Mouse (Mus musculus) macrophage (primary cell): ENCODE results near the gene Fbxw10. TPM values are rescaled to one million over a fixed set of nuclear protein-coding genes. Genes with fewer than 3 reads are reported as not detected.

Experiments used
- H3K27ac ChIP-seq: fragments of 350-480 bp; formaldehyde crosslinking; 2 replicates; pipeline ENCODE4 v1.9.0; 2021
- H3K36me3 ChIP-seq: fragments of 350-480 bp; formaldehyde crosslinking; 2 replicates; pipeline ENCODE4 v1.9.0; 2021; ENCODE audit errors: inconsistent target
- H3K4me3 ChIP-seq: fragments of 350-480 bp; formaldehyde crosslinking; 2 replicates; pipeline ENCODE4 v1.9.0; 2021; ENCODE audit errors: inconsistent target
- H3K79me2 ChIP-seq: fragments of 350-480 bp; formaldehyde crosslinking; 2 replicates; pipeline ENCODE4 v1.9.0; 2021; ENCODE audit errors: inconsistent target
- WGBS: methylation state at CpG from one replicate; pipeline ENCODE4 v1.1.7; 2026; ENCODE audit warnings: inconsistent platforms; ENCODE audit not compliant: missing documents; 5-methylcytosine and 5-hydroxymethylcytosine counted together
- polyA plus RNA-seq: library from polyadenylated mRNA; stranded (reverse); fragments of 250-400 nt; gene quantifications from 3 replicates; pipeline ENCODE4 v1.2.4, GENCODE M21; 2018; ENCODE audit warnings: inconsistent platforms

The Fbxw10 gene
- polyA plus RNA-seq, 1 experiment from 2014 or later = 1.5 TPM

GRCm38 (mm10) chr11:62909720-62910306 is 62.9 kb downstream of the Fbxw10 start:
- WGBS = 79% methylated on average over 3 of the region's 3 CpGs
- no peaks in the 10 kb centered on the region for H3K36me3 ChIP-seq
- no peak overlapping the region for H3K27ac ChIP-seq
- no peaks in the 10 kb centered on the region for H3K79me2 ChIP-seq
- no peak overlapping the region for H3K4me3 ChIP-seq

DNA sequence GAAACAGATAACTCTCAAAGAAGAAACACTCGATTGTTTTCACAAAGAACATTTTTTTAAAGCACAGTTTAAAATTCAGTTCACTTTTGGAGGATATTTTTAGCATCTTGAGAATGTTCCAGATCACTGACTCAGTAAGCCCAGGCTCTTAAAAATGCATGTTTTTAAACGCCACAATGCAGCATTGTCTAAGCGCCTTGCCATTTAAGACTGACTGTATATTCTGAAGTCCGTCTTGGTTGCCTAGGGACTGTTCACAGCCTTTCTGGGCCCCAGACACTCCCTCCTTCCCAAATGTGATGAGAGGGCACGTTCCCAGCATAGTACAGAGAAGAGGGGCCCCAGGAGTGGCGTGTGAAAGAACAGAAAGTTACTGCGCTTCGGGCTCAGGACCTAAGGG is 64.5 kb downstream of the Fbxw10 start:
- WGBS = 78% methylated on average over 8 of the region's 8 CpGs
- Histone ChIP-seq H3K27ac (no peak overlapping the region), H3K79me2 (no peaks in the 10 kb centered on the region), H3K4me3 (no peak overlapping the region), H3K36me3 (no peaks in the 10 kb centered on the region)

GRCm38 (mm10) chr11:62913141-62913540 is 66.3 kb downstream of the Fbxw10 start:
- H3K4me3 ChIP-seq = no peak overlapping the region
- no peaks in the 10 kb centered on the region for H3K36me3 ChIP-seq
- H3K79me2 ChIP-seq = no peaks in the 10 kb centered on the region
- no peak overlapping the region for H3K27ac ChIP-seq
- 88% methylated on average over 2 of the region's 2 CpGs for WGBS

DNA sequence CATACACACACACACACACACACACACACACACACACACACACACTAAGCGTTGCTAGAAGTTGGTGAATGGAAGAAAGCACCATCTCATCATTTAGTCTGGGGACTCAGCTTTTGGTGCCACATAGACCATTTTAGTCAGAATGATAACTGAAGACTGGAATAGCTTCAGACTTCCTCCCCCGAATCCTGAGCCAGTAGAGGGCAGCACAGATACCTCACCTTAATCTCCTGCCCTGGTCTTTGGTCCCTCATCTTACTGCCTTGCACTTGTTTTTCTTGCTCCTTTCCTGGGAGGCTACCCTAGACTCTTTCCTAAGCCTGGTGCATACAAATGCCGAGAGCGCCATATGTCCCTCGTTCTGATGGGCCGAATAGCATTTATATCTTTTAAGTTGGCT is 67.7 kb downstream of the Fbxw10 start:
- H3K79me2 ChIP-seq = no peaks in the 10 kb centered on the region
- H3K36me3 ChIP-seq = no peaks in the 10 kb centered on the region
- H3K4me3 ChIP-seq = no peak overlapping the region
- H3K27ac ChIP-seq = no peak overlapping the region
- 59% methylated on average over 6 of the region's 6 CpGs for WGBS

- H3K36me3 ChIP-seq = no peaks in the 10 kb centered on the region
- H3K4me3 ChIP-seq = no peak overlapping the region
- WGBS = 23% methylated on average over 2 of the region's 2 CpGs
- H3K79me2 ChIP-seq = no peaks in the 10 kb centered on the region
- H3K27ac ChIP-seq = no peak overlapping the region
Observed at GRCm38 (mm10) chr11:62915486-62915885, 68.6 kb downstream of the Fbxw10 start.

DNA sequence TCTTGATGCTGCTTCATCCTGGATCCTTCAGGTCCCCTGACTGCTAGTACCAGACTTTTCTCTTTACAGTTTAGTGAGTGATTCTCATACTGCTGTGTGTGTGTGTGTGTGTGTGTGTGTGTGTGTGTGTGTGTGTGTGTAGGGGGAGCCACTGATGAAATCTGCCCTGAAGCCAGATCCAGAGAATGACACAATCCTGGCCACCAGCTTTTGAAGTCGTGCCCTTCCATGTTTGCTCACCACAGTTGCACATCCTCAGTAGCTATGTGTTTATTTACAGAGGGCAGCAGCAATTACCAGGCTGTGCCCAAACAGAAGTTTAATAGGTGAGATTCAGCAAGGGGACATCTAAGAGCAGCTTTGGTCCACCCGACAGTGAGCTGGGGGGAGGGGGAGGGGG is 69.9 kb downstream of the Fbxw10 start:
- Histone ChIP-seq H3K79me2 (no peaks in the 10 kb centered on the region), H3K36me3 (no peaks in the 10 kb centered on the region), H3K4me3 (no peak overlapping the region), H3K27ac (no peak overlapping the region)
- WGBS = 12% methylated on average over 2 of the region's 2 CpGs

DNA sequence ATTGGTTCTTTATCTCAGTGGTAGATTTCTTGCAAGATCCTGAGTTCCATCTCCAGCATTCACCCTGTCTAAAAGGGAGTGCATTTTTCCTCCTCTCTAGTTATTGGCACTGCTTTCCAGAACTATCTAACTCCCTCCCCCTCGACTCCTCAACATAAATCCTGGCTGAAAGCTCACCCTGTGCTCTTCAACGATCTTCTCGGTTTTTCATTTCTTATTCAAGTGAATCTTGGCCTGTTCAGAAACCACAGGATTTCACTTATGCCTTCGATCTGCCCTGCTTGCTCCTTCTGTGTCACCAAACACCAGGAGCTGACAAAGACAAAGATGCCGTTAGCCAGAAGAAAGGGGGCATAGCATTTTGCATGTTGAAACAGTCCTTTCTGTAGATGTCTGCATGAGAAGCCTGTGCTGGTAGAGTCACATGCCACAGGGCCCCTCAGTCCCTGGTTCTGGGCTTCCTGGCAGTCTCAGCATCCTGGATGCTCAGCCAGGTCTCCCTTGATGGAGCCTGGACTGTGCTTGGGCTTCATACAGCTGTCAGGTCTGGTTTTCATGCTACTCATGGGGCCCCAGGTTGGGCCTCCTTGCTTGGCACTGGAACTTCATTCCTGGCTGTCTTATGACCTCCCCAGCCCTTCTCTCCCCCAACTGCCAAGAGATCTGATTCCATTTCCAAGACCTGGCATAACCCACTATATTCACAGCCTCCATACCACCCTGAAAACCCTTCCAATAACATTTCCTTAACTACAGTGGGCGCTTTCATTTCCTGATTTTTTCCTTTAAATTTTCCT is 73.3 kb downstream of the Fbxw10 start:
- Histone ChIP-seq H3K36me3 (no peaks in the 10 kb centered on the region), H3K27ac (no peak overlapping the region), H3K4me3 (no peak overlapping the region), H3K79me2 (no peaks in the 10 kb centered on the region)
- WGBS = 83% methylated on average over 6 of the region's 6 CpGs

DNA sequence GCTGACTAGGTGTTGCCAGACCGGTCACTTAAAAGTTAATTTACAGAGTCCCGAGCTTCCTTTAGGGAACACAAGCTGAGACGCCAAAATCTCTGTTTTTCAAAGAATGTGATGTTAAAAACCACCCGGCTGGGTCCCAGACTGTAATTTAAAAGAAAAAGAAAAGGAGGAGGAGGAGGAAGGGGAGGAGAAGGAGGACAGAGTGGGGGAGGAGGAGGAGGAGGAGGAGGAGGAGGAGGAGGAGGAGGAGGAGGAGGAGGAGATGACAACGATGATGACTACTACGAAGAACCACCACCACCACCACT is 73.8 kb downstream of the Fbxw10 start:
- H3K27ac ChIP-seq = no peak overlapping the region
- H3K79me2 ChIP-seq = no peaks in the 10 kb centered on the region
- WGBS = 60% methylated on average over 3 of the region's 6 CpGs
- no peak overlapping the region for H3K4me3 ChIP-seq
- no peaks in the 10 kb centered on the region for H3K36me3 ChIP-seq

GRCm38 (mm10) chr11:62921052-62921977 is 74.4 kb downstream of the Fbxw10 start:
- no peak overlapping the region for H3K4me3 ChIP-seq
- WGBS = 44% methylated on average over 24 of the region's 25 CpGs
- H3K79me2 ChIP-seq = no peaks in the 10 kb centered on the region
- no peak overlapping the region for H3K27ac ChIP-seq
- no peaks in the 10 kb centered on the region for H3K36me3 ChIP-seq

DNA sequence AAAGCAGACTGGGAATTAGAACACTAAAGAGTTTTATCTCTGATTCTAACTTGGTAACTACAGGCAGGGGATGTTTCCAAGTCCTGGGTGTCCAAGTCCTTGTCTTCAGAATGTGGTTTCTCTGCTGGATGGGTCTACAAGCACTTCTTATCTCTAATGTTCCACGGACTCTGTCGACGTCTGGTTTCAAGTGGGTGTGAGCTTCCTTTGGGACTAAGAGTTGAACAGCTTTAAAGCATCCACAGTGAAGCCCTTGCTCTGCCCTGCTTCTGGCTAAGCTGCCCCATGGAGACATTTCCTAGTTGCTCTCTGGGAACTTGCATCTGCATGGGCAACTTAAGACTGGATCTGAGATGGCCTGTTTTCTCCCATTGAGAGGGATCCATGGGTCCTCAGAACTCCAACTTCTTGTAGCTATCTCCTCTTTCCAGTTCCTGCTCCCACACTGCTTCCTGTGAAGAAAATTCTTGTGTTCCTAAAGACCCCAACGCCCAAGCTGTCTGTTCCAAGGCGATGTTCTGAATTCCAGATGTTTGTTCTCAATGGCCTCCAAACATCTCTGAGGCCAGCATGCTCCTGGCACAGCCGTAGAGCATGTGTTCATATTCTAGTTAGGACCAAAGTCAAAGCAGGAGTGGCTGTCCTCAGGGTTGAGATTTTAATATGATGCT is 77.4 kb downstream of the Fbxw10 start:
- H3K27ac ChIP-seq = no peak overlapping the region
- no peak overlapping the region for H3K4me3 ChIP-seq
- no peaks in the 10 kb centered on the region for H3K79me2 ChIP-seq
- no peaks in the 10 kb centered on the region for H3K36me3 ChIP-seq
- WGBS = 76% methylated on average over 6 of the region's 6 CpGs

Other genes with a start within 250 kb of the Fbxw10 start
- 4.7 to 7.3 TPM (median 5.6 TPM) in 3 replicates for gene Lrrc75a, start 198.5 kb upstream of the Fbxw10 start, polyA plus RNA-seq
- gene Mmgt2, start 198.4 kb upstream of the Fbxw10 start, polyA plus RNA-seq = 25.0 to 33.0 TPM (median 31.4 TPM) in 3 replicates
- gene Zfp287, start 115.2 kb upstream of the Fbxw10 start, polyA plus RNA-seq = 2.3 to 2.4 TPM (median 2.4 TPM) in 3 replicates
- not detected in 3 replicates for gene Gm10428, start 94.0 kb upstream of the Fbxw10 start, polyA plus RNA-seq
- 0.20 to 0.69 TPM (median 0.42 TPM) in 3 replicates for gene Zfp286, start 57.6 kb upstream of the Fbxw10 start, polyA plus RNA-seq
- 2.5 to 6.9 TPM (median 4.4 TPM) in 3 replicates for gene Trim16, start 26.8 kb upstream of the Fbxw10 start, polyA plus RNA-seq
- 19.2 to 26.5 TPM (median 25.1 TPM) in 3 replicates for gene Tvp23b, start 32.4 kb downstream of the Fbxw10 start, polyA plus RNA-seq
- gene Cdrt4, start 104.1 kb downstream of the Fbxw10 start, polyA plus RNA-seq = not detected in 3 replicates
- gene Tekt3, start 214.6 kb downstream of the Fbxw10 start, polyA plus RNA-seq = not detected in 3 replicates